Mouse (Mus musculus) T-cell, adult 66 days (primary cell): ENCODE data around the gene Igfbp7. TPM values are rescaled to one million over a fixed set of nuclear protein-coding genes. Genes with fewer than 3 reads are reported as not detected.

Source experiments
- total RNA-seq, 2 experiments: library from RNA; stranded (reverse); gene quantifications; 3 replicates in 1 of 2; 4 replicates in 1 of 2; pipeline ENCODE4 v1.2.4; 2023

Gene Igfbp7
- total RNA-seq, result 1 to 10 TPM in 1 of 2 experiments, under 1 TPM in 1; 0.71 to 1.0 TPM

DNA sequence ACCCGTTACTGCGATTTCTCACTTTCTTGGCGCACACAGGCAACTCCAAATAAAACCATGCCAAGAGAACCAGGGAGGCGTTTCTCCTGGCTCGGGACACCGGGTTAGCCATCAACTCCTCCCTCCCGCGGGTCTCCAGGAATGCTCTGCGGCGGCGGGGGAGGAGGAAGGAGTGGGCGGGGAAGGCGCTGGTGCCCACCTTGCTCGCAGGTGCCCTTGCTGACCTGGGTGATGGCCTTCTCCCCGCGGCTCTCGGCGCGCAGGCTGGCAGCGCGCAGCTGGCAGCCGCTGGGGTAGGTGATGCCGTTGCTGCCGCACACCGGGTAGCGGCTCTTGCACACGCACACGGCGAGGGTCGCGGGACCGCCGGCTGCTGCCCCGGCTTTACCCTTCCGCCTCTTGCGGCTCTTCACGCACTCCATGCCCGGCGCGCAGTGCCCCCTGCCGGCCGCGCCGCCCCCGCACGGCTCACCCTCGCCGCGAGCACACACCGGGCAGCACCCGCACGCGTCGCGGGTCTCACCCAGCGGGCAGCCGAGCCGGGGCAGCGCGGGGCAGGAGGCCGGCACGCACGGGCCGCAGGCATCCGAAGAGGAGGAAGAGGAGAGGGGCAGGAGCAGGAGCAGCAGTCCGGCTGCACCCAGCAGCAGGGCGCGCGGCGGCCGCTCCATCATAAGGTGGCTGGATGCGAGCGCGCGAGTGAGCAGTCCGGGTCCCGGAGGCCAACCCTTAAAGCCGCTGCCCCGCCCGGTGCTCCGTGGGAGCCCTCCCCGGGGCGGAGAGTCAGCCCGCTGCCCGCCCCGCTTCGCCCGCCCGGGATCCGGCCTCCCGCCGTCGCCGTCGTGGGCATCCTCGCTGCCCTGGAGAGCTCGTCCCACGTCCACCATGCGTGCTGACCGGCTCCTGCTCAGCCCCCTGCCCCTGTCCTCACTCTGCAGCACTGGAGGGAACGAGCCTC lies at the start of gene Igfbp7:
Gene Igfbp7 (minus strand): TSS at position 701 of the 958 bp plus-strand sequence.

GRCm38 (mm10) chr5:77309924-77310772 lies 97.7 kb downstream of the Igfbp7 start, which contains the start of the genes Noa1 and Polr2b:
Noa1 (minus strand) TSS chr5:77310084.
Polr2b (plus strand) TSS chr5:77310147.

Other genes starting within 250 kb of the Igfbp7 start
- gene Spink2, start 196.6 kb downstream of the Igfbp7 start, total RNA-seq, result not detected
- 10 to 100 TPM; 29.4 to 31.1 TPM for gene Rest, start 142.6 kb downstream of the Igfbp7 start, total RNA-seq
- gene Noa1, start 98.0 kb downstream of the Igfbp7 start, total RNA-seq, result 10 to 100 TPM; 21.6 to 25.6 TPM
- gene Polr2b, start 97.9 kb downstream of the Igfbp7 start, total RNA-seq, result 10 to 100 TPM; 46.9 to 54.7 TPM